Mouse (Mus musculus) v-Abl transformed pro-B cells (cell line): ENCODE measurements around the gene Cops7a.

ENCODE experiments used
- in situ Hi-C, 2 experiments: fragments of 400-800 bp; cut with MboI; formaldehyde crosslinking; loops; one replicate each; pipeline ENCODE4 v1.15.1; 2025; ENCODE audit not compliant: unreplicated experiment in 2 of 2

Cops7a gene

DNA sequence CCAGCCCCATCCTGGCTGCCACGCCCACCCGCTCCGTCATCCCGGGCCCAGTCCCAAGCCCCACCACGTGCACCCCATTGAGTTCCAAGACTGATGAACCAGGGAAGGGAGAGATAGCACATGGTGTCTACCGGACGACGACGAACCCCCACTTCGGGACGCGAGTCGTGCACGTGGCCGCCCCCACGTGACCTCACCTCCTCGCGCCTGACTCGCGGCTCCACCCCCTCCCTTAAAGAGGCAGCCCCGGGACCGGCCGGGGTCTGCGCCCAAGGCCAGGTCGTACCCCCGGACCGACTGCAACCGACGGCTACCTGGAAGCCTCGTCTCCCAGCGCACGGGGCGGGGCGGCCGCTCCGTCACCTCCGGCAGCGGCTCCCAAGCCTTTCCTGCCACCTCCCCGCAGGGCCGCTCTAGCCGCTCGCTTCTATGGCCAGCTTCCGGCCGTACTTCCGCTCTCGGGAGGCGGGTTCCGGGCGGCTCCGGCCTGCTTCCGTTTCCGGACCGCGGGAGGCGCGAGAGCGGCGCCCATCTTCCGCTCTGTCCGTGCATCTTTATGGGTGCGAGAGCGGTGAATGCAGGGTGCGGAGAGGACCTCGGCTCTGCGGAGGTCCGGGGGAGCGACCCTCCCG, at the start of gene Cops7a:
TSS of gene Cops7a (minus strand) at position 451 of the 632 bp plus-strand sequence.
- in situ Hi-C loops: loop anchor here in 1 of 2 experiments (10.0 to 25.0 kb wide), 2 partner anchors 110 to 553 kb away; partner anchors contain the start of genes P3h3 and Pex5

- in situ Hi-C loops: loop anchor here in 1 of 2 experiments (5.0 kb wide), 1 partner anchor 33 kb away; no protein-coding TSS in a partner anchor
Observed at GRCm38 (mm10) chr6:125009181-125010073, 44.1 kb upstream of the Cops7a start.

GRCm38 (mm10) chr6:125009129-125009180, 43.6 kb upstream of the Cops7a start, which contains the start of gene Zfp384:
Gene Zfp384, plus strand, starts transcription at chr6:125009145.
- in situ Hi-C loops: loop anchor here in 1 of 2 experiments (5.0 kb wide), 1 partner anchor 33 kb away; no protein-coding TSS in a partner anchor

GRCm38 (mm10) chr6:125008586-125009128, 43.3 kb upstream of the Cops7a start:
- in situ Hi-C loops: loop anchor here in 1 of 2 experiments (5.0 kb wide), 1 partner anchor 34 kb away; no protein-coding TSS in a partner anchor

GRCm38 (mm10) chr6:125008060-125008459, 42.7 kb upstream of the Cops7a start:
- in situ Hi-C loops: loop anchor here in 1 of 2 experiments (5.0 kb wide), 1 partner anchor 34 kb away; no protein-coding TSS in a partner anchor

DNA sequence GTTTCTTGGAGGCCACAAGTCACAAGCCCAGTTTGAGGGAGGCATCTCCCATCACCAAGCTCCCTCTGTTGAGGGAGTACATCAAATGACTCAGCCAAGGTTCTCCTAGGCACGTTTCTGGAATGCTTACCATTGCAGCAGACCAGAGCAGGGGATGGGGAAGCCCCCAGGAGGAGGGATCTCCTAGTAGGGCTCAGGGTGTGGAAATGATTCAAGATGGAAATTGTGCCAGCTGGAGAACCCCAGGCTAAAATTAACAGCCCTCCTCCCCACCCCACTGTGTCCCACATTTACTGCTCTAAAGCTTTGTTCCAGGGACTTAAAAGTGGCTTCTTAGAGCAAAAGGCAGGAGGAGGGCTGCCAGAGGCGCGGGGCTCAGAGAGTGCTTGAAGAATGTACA, 39.7 kb upstream of the Cops7a start:
- in situ Hi-C loops: loop anchor here in 1 of 2 experiments (5.0 kb wide), 1 partner anchor 37 kb away; no protein-coding TSS in a partner anchor

DNA sequence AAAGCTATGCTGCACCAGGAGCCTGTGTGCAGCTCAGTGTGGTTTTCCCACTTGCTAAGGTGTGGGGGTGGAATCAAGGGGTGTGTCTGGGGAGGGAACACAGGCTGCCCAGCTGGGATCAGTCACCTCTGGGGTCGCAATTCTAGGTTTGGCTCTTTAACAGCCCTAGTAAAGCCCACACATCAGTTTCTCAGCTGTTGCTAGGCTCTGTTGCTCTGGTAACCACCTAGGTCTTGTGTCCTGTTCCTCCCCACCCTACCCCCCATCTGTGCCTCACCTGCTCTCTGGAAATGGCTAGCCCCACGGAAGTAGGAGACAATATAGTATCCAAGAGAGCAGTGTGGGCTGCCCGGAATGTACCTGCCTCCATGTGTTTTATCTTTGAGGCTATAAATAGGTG, 38.4 kb upstream of the Cops7a start:
- in situ Hi-C loops: no loop called here

DNA sequence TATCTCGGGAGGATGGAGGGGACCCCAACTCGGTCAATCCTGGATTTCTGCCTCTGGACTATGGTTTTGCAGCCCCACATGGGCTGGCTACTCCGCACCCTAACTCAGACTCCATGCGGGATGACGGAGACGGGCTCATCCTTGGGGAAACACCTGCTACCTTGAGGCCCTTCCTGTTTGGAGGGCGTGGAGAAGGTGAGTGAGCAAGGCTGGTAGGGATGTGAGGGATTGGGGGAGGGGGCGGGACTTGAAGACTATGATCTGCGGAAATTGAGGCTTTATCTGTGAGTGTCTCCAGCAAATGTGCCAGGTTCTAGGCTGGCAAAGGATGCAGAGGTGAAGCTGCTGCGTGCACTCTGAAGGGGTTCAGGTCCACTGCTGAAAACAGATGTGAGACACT, 34.2 kb upstream of the Cops7a start:
- in situ Hi-C loops: no loop called here

DNA sequence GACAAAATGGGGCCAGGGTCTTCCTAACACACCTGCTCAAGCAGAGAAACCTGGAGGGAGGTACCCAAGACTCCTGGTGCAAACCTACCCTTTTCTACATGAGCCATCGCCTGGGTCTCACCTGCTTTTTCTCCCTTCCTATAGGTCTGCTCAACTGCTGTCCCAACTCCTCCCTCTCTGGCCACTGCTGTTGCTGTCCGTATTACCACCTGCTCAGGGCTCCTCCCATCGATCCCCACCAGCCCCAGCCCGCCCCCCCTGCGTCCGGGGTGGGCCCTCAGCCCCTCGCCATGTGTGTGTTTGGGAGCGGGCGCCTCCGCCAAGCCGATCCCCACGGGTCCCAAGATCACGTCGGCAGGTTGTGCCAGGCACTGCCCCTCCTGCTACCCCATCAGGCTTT, 33.8 kb upstream of the Cops7a start:
- in situ Hi-C loops: no loop called here

DNA sequence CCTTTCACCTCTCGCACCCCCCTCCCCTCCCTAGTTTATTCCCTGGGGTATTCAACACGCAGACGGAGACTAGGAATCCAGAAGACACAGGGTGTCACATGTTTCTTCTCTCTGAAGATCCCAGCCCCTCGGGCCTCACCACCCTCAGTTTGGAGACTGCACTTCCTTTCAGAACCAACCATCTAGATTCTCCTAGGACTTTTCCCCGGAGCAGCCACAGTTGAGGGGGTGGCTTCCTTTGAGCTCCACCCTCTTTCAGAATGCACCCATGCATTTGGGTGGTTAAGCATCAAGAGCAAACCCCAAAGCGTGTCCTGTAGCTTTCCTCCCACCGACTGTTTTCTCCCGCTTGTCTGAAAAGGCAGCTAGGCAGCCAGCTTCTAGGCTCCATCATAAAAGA, 32.7 kb upstream of the Cops7a start:
- in situ Hi-C loops: no loop called here

GRCm38 (mm10) chr6:124996551-124997501, 31.5 kb upstream of the Cops7a start, which contains the start of gene Pianp:
Gene Pianp, plus strand, starts transcription at chr6:124996694.
- in situ Hi-C loops: no loop called here

DNA sequence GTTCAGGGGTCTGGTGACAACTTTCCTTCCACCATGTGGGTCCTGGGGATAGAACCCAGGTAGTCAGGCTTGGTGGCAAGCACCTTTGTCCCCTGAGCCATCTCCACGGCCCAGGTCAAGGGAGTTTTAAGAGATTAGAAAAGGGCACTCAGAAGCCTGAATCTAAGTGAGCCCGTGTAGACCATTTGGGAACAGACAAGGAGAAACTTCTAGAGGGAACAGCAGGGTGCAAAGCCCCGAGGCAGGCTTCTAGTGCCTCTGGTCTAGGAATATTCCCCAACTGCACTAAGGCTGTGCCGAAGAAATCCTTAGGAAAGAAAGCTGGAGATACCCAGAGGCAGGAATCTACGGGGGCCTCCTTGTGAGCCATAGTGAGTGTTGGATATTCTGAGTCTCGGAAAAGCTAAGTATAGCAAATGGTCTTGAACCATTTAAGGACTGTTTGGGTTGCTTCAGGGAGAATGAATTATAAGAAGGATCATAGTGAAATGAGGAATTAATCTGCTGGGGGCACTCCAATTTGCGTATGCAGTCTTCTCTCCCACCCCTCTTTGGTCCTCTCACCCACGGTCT, 30.6 kb upstream of the Cops7a start:
- in situ Hi-C loops: no loop called here

DNA sequence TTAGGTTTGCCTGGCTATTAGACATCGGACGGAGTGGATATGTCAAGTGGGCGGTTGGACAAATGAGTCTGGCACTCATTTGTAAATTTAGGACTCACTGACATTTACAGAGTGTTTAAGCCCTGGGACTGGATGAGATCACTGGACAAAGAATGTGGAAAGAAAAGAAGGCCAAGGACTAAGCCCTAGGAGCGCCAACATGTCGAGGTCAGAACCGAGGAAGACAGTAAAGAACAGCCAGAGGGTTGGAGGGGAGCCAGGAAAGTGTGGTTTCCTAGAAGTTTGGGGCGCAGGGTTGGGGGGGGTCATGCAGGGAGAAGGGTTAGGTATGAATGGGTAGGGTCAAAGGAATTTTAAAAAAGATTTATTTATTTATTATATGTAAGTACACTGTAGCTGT, 29.9 kb upstream of the Cops7a start:
- in situ Hi-C loops: no loop called here

- in situ Hi-C loops: no loop called here
Observed at GRCm38 (mm10) chr6:124993876-124994275, 28.5 kb upstream of the Cops7a start.

DNA sequence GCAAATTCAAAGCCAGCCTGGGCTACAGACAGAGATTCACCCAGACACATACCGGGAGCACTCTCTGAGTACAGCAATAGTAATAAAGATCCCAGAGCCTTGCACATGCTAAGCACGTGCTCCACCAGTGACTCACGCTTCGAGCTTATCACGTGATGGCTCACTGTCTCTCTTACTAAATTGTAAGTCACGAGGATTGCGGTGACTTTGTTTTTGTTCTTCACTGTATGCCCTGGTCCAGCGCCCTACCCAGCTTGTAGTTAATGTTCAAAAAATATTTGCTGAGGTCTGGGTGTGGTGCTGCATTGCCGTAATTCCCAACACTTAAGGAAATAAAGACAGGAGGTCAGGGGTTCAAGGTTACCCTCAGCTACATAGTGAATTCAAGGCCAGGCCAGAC, 28.0 kb upstream of the Cops7a start:
- in situ Hi-C loops: no loop called here

DNA sequence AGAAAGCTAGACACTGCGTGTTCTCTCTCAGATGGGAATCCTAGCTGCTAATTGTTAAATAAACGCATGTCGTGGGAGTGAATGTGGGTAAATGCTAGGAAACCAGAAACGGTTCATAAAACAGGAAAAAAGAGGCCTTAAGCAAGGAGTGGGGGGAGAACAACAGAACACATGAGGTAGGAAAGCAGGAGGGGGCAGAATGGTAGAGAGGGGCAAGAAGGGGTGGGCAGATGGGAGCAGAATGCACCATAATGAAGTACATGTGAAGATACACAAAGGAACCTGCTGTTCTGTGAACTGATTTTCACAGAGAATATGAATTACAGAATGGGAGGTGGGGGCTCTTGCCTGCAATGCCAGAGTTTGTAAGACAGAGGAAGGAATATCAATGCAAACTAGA, 26.9 kb upstream of the Cops7a start:
- in situ Hi-C loops: no loop called here

DNA sequence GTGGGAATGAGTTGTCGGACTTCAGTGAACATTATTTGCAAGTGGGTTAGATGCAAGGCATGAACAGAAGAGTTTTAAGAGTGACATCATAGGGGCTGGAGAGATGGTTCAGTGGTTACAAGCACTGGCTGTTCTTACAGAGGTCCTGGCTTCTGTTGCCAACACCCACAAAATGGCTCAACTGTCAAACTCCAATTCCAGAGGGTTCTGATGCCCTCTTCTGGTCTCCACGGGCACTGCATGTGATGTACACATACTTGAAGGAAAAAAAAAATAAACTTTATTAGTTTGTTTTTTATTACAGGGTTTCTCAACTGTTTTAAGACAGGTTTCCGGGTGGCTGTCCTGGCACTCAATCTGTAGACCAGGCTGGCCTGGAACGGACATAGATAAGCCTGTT, 2.4 kb upstream of the Cops7a start:
- in situ Hi-C loops: loop anchor here in 1 of 2 experiments (10.0 to 25.0 kb wide), 2 partner anchors 113 to 555 kb away; partner anchors contain the start of genes P3h3 and Pex5

DNA sequence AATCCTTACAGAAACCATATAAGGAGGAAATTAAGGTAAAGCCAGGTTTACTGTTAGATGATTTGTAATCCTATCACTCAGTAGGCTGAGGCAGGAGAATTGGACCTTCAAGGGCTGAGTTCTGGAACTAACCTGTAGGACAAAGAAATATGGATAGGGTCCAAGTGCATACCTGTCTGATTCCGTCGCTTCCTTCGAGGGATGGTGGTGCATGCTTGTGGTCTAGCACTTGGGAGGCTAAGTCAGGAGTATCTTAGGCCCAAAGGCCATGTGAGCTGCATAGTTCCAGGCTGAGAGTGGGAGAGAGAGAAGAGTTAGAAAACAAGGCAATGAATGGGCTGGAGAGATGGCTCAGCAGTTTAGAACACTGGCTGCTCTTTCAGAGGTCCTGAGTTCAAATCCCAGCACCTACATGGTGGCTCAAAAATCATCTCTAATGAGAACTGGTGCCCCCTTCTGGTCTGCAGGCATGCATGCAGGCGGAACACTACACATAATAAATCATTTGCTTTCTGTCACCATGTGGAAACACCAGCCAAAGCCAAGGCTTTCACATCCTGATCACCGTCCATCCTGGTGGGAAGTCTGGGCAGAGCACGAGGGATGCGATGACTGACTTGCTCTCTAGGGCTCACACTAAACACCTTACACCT, 1.3 kb upstream of the Cops7a start:
- in situ Hi-C loops: loop anchor here in 1 of 2 experiments (10.0 to 25.0 kb wide), 2 partner anchors 112 to 554 kb away; partner anchors contain the start of genes P3h3 and Pex5

DNA sequence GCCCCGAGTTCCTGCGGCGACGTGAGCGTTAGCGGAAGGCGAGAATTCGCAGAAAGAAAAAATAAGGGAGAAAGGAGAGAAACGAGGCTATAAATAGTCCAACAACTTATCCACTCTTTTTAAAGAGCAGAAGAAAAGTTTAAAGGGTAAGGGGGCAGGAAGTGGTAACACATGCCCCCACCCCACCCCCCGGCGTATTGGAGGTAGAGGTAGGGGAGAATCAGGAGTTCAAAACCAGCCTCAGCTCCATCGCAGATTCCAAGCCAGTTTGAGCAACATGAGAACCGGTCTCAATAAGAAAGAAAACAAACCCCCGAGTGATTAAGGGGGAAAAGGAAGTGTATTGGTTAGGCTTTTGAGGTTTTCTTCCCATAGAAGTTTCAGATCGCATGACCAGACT, 409 bp upstream of the Cops7a start:
- in situ Hi-C loops: loop anchor here in 1 of 2 experiments (10.0 to 25.0 kb wide), 2 partner anchors 111 to 553 kb away; partner anchors contain the start of genes P3h3 and Pex5
